Mouse (Mus musculus) spleen, adult 2 months (tissue): ENCODE data around the gene Pde4dip.

ENCODE experiments used
- CTCF ChIP-seq: fragments of 200-500 bp; IDR thresholded peaks from 2 replicates; pipeline ENCODE4 v1.5.1; 2011; ENCODE audit warnings: mild to moderate bottlenecking, inconsistent platforms; ENCODE audit not compliant: insufficient read depth, insufficient read length, insufficient replicate concordance; ENCODE audit errors: extremely low read depth
- POLR2A ChIP-seq: fragments of 200-500 bp; IDR thresholded peaks from 2 replicates; pipeline ENCODE4 v1.6.1; 2011; ENCODE audit warnings: low read depth, low read length, inconsistent platforms

- TF ChIP-seq POLR2A (no peak), CTCF (no peak)
Measured at GRCm38 (mm10) chr3:97831564-97832320, 56.8 kb downstream of the Pde4dip start.
